In genomic region chr13:23501511-23501910, GRCm38 (mm10) we compare ENCODE assay signal across 11 mouse cellular contexts. TPM values are rescaled to one million over a fixed set of nuclear protein-coding genes. Genes with fewer than 3 reads are reported as not detected.
DNase-seq lines count a peak whose midpoint lies in the region; ATAC-seq lines count a peak whose summit lies in the region.
"Had no signal": no experiment of that assay in that cellular context is flagged by ENCODE, and none has a peak within 500 bp of the region (broad histone marks: within the 10 kb centered on the region; RNA-seq: fewer than 3 reads in every experiment).

No protein-coding gene starts in this region.

- no peak for ATAC-seq in heart, embryonic 14.5 days (ENCODE audit: insufficient number of reproducible peaks, insufficient read depth, low FRiP score, low read depth)
- ATAC-seq in neural tube, embryonic 11.5 days (ENCODE audit: insufficient read depth, low FRiP score, low TSS enrichment): no peak
- no peak for ATAC-seq in intestine, embryonic 15.5 days

- intact Hi-C loops in heart, postnatal 36 days (cut with DNase I): no loop called here

- peak overlapping the region; percentile 42 for H3K4me2 ChIP-seq in heart, embryonic 14.5 days (ENCODE audit: low read length)
- peak overlapping the region; percentile 32 for H3K4me2 ChIP-seq in neural tube, embryonic 11.5 days (ENCODE audit: low read depth)
- H3K4me2 ChIP-seq in intestine, embryonic 15.5 days (replicated peaks): peak overlapping the region; percentile 39

- no peaks in the 10 kb centered on the region for H3K36me3 ChIP-seq in heart, embryonic 14.5 days (ENCODE audit: control insufficient read depth, insufficient read depth, low read length)
- no peaks in the 10 kb centered on the region for H3K36me3 ChIP-seq in neural tube, embryonic 11.5 days (ENCODE audit: control insufficient read depth, insufficient read depth, low read length)
- H3K36me3 ChIP-seq in intestine, embryonic 15.5 days: no peaks in the 10 kb centered on the region

- H3K4me3 ChIP-seq in heart, embryonic 14.5 days (ENCODE audit: control insufficient read depth in 1 of 2, insufficient read depth in 1 of 2, low read depth in 1 of 2, low read length in 2 of 2): peak overlapping the region in 1 of 2 experiments; percentile 18; a peak in 1 of 4 replicates
- no peak overlapping the region for H3K4me3 ChIP-seq in neural tube, embryonic 11.5 days (ENCODE audit: low read depth, low read length)
- no peak overlapping the region for H3K4me3 ChIP-seq in intestine, embryonic 15.5 days (replicated peaks)

- no peak overlapping the region for H3K27ac ChIP-seq in heart, embryonic 14.5 days (replicated peaks in 1 of 2; ENCODE audit: control insufficient read depth in 1 of 2, insufficient read depth in 1 of 2, low read depth in 2 of 2, low read length in 2 of 2)
- no peak overlapping the region for H3K27ac ChIP-seq in neural tube, embryonic 11.5 days (ENCODE audit: low read depth, low read length)
- no peak overlapping the region for H3K27ac ChIP-seq in intestine, embryonic 15.5 days

- H3K9me3 ChIP-seq in heart, embryonic 14.5 days (ENCODE audit: control insufficient read depth, low read length): no peaks in the 10 kb centered on the region
- H3K9me3 ChIP-seq in neural tube, embryonic 11.5 days (ENCODE audit: control insufficient read depth, low read length): no peaks in the 10 kb centered on the region
- H3K9me3 ChIP-seq in intestine, embryonic 15.5 days: no peaks in the 10 kb centered on the region

- DNase-seq in heart, postnatal 36 days: no peak
- no peak for DNase-seq in neural tube, embryonic 11.5 days (ENCODE audit: low spot score)
- DNase-seq in neural tube, embryonic 10.5 days (ENCODE audit: extremely low spot score, low spot score): no peak
- no peak for DNase-seq in layer of hippocampus, adult 9-11 months
- no peak for DNase-seq in adrenal gland, adult (ENCODE audit: inconsistent age in 2 of 2, low spot score in 1 of 2)
- no peak for DNase-seq in lung, postnatal 14 days
- DNase-seq: adrenal gland, adult 8-10 months had no signal

- H3K4me1 ChIP-seq in heart, embryonic 14.5 days (ENCODE audit: control insufficient read depth in 2 of 2, insufficient read depth in 2 of 2, low read length in 2 of 2): peaks cover 11 to 27% of the 10 kb centered on the region in 2 experiments; a peak in 3 of 4 replicates
- peaks cover 5% of the 10 kb centered on the region; the same call in 1 of the 2 replicates for H3K4me1 ChIP-seq in neural tube, embryonic 11.5 days (ENCODE audit: control insufficient read depth, insufficient read depth, low read length)
- H3K4me1 ChIP-seq in intestine, embryonic 15.5 days (replicated peaks): peaks cover 1% of the 10 kb centered on the region; the same call in 1 of the 2 replicates

- 19% methylated on average over 5 of the region's 5 CpGs for WGBS in heart, embryonic 14.5 days
- 31% methylated on average over 5 of the region's 5 CpGs for WGBS in neural tube, embryonic 11.5 days
- WGBS in intestine, embryonic 15.5 days: 32% methylated on average over 5 of the region's 5 CpGs

- no peak overlapping the region for H3K9ac ChIP-seq in heart, embryonic 14.5 days (ENCODE audit: low read length)
- no peak overlapping the region for H3K9ac ChIP-seq in neural tube, embryonic 11.5 days (ENCODE audit: low read length)
- H3K9ac ChIP-seq in intestine, embryonic 15.5 days: no peak overlapping the region

- no peaks in the 10 kb centered on the region for H3K27me3 ChIP-seq in heart, embryonic 14.5 days (ENCODE audit: control insufficient read depth, insufficient read depth, low read length)
- H3K27me3 ChIP-seq in neural tube, embryonic 11.5 days (ENCODE audit: control insufficient read depth, insufficient read depth, low read length): no peaks in the 10 kb centered on the region
- no peaks in the 10 kb centered on the region for H3K27me3 ChIP-seq in intestine, embryonic 15.5 days (replicated peaks)

RNA-seq across cellular contexts. Expression of gene Btn2a2, which starts 12.9 kb away (rescaled TPM):
- 0.40 and 0.43 TPM in 2 replicates for polyA plus RNA-seq in heart, embryonic 14.5 days (2014; fragmentation: Nextera tagmentation; extraction: Ambion mirVana)
- total RNA-seq in heart, postnatal 36 days (2021): not detected
- 0.65 and 0.81 TPM in 2 replicates for polyA plus RNA-seq in neural tube, embryonic 11.5 days (2014; fragmentation: Nextera tagmentation; extraction: Ambion mirVana)
- 0.16 and 0.23 TPM in 2 replicates for polyA plus RNA-seq in intestine, embryonic 15.5 days (2015; fragmentation: Nextera tagmentation; extraction: Ambion mirVana)
- total RNA-seq: adrenal gland, adult 8-10 months; hematopoietic stem cell, adult 5-6 weeks; monocyte, adult 5-6 weeks had no signal

RNA-seq across cellular contexts. Expression of gene Hist1h4h, which starts 29.3 kb away (rescaled TPM):
- polyA plus RNA-seq in heart, embryonic 14.5 days (2014; fragmentation: Nextera tagmentation; extraction: Ambion mirVana): 7.5 and 8.5 TPM in 2 replicates
- 100 to 1,000 TPM; 268 to 283 TPM for total RNA-seq in heart, postnatal 36 days (2021)
- polyA plus RNA-seq in neural tube, embryonic 11.5 days (2014; fragmentation: Nextera tagmentation; extraction: Ambion mirVana): 3.4 and 6.8 TPM in 2 replicates
- polyA plus RNA-seq in intestine, embryonic 15.5 days (2015; fragmentation: Nextera tagmentation; extraction: Ambion mirVana): 4.6 and 4.8 TPM in 2 replicates

RNA-seq across cellular contexts. Expression of gene Hist1h2af, which starts 32.2 kb away (rescaled TPM):
- 3.8 and 5.4 TPM in 2 replicates for polyA plus RNA-seq in heart, embryonic 14.5 days (2014; fragmentation: Nextera tagmentation; extraction: Ambion mirVana)
- total RNA-seq in heart, postnatal 36 days (2021): 10 to 100 TPM; 14.1 to 19.0 TPM
- 1.6 and 2.1 TPM in 2 replicates for polyA plus RNA-seq in neural tube, embryonic 11.5 days (2014; fragmentation: Nextera tagmentation; extraction: Ambion mirVana)
- polyA plus RNA-seq in intestine, embryonic 15.5 days (2015; fragmentation: Nextera tagmentation; extraction: Ambion mirVana): 6.7 TPM in 1 of 2 replicates, not detected in the other
- total RNA-seq: monocyte, adult 5-6 weeks had no signal

RNA-seq across cellular contexts. Expression of gene Hist1h3g, which starts 33.7 kb away (rescaled TPM):
- polyA plus RNA-seq in heart, embryonic 14.5 days (2014; fragmentation: Nextera tagmentation; extraction: Ambion mirVana): 3.0 and 4.3 TPM in 2 replicates
- 1 to 10 TPM; 2.5 to 4.1 TPM for total RNA-seq in heart, postnatal 36 days (2021)
- polyA plus RNA-seq in neural tube, embryonic 11.5 days (2014; fragmentation: Nextera tagmentation; extraction: Ambion mirVana): 3.3 and 4.3 TPM in 2 replicates
- 6.1 and 6.2 TPM in 2 replicates for polyA plus RNA-seq in intestine, embryonic 15.5 days (2015; fragmentation: Nextera tagmentation; extraction: Ambion mirVana)
- total RNA-seq: monocyte, adult 5-6 weeks had no signal

RNA-seq across cellular contexts. Expression of gene Btn1a1, which starts 35.8 kb away (rescaled TPM):
- polyA plus RNA-seq in heart, embryonic 14.5 days (2014; fragmentation: Nextera tagmentation; extraction: Ambion mirVana): 1.7 and 1.9 TPM in 2 replicates
- total RNA-seq in heart, postnatal 36 days (2021): not detected
- 0.16 TPM in 1 of 2 replicates, not detected in the other for polyA plus RNA-seq in neural tube, embryonic 11.5 days (2014; fragmentation: Nextera tagmentation; extraction: Ambion mirVana)
- polyA plus RNA-seq in intestine, embryonic 15.5 days (2015; fragmentation: Nextera tagmentation; extraction: Ambion mirVana): 0.08 and 0.11 TPM in 2 replicates
- total RNA-seq: adrenal gland, adult 8-10 months; monocyte, adult 5-6 weeks had no signal
